Mouse (Mus musculus) stomach, embryonic 14.5 days (tissue): ENCODE measurements around the gene Dennd4a. TPM values are rescaled to one million over a fixed set of nuclear protein-coding genes. Genes with fewer than 3 reads are reported as not detected.

Experiments used
- ATAC-seq: fragments of 200-750 bp; cut with Nextera tagmentation; 2 replicates; pipeline ENCODE4 v1.8.0; 2017; ENCODE audit warnings: low read depth, moderate TSS enrichment; ENCODE audit not compliant: insufficient number of reproducible peaks, insufficient read depth, low FRiP score
- H3K27ac ChIP-seq: fragments of 300-500 bp; sonication (generic); 2 replicates; pipeline ENCODE4 v1.5.1; 2014; ENCODE audit warnings: mild to moderate bottlenecking, low read length, moderate library complexity, mixed read lengths
- H3K27me3 ChIP-seq: fragments of 300-500 bp; sonication (generic); 2 replicates; pipeline ENCODE4 v1.6.1; 2014; ENCODE audit warnings: low read length, control low read depth, mixed read lengths; ENCODE audit not compliant: control insufficient read depth, insufficient read depth
- H3K36me3 ChIP-seq: fragments of 300-500 bp; sonication (generic); 2 replicates; pipeline ENCODE4 v1.6.1; 2014; ENCODE audit warnings: mild to moderate bottlenecking, control low read depth, low read length, moderate library complexity, mixed read lengths; ENCODE audit not compliant: control insufficient read depth, insufficient read depth
- H3K4me1 ChIP-seq: fragments of 300-500 bp; sonication (generic); 2 replicates; pipeline ENCODE4 v1.6.1; 2014; ENCODE audit warnings: low read length, control low read depth, mixed read lengths; ENCODE audit not compliant: control insufficient read depth, insufficient read depth
- H3K4me2 ChIP-seq: fragments of 300-500 bp; sonication (generic); replicated peaks from 2 replicates; pipeline ENCODE4 v1.6.1; 2014; ENCODE audit warnings: low read depth, low read length, control low read depth
- H3K4me3 ChIP-seq: fragments of 300-500 bp; sonication (generic); 2 replicates; pipeline ENCODE4 v1.5.1; 2014; ENCODE audit warnings: low read depth, low read length, control low read depth
- H3K9ac ChIP-seq: fragments of 300-500 bp; sonication (generic); replicated peaks from 2 replicates; pipeline ENCODE4 v1.6.1; 2014; ENCODE audit warnings: low read depth, mild to moderate bottlenecking, control low read depth, low read length, moderate library complexity, mixed read lengths
- H3K9me3 ChIP-seq: fragments of 300-500 bp; sonication (generic); 2 replicates; pipeline ENCODE4 v1.6.1; 2016; ENCODE audit warnings: low read depth, low read length, control low read depth; ENCODE audit not compliant: control insufficient read depth
- WGBS: fragments of 180-500 bp; shearing (Covaris S2); extraction: QIAGEN DNeasy Blood & Tissue Kit; methylation state at CpG from one replicate; pipeline ENCODE4 v1.1.7; 2014; 5-methylcytosine and 5-hydroxymethylcytosine counted together
- polyA plus RNA-seq: library from polyadenylated mRNA; unstranded; fragments of >200 nt; fragmentation: Nextera tagmentation; extraction: Ambion mirVana; gene quantifications from 2 replicates; pipeline ENCODE4 v1.2.1, GENCODE M21; 2014

Dennd4a gene
- polyA plus RNA-seq, 1 experiment from 2014 or later, result 11.8 TPM

GRCm38 (mm10) chr9:64793275-64793590 is 17.9 kb upstream of the Dennd4a start:
- H3K9me3 ChIP-seq, result no peaks in the 10 kb centered on the region

DNA sequence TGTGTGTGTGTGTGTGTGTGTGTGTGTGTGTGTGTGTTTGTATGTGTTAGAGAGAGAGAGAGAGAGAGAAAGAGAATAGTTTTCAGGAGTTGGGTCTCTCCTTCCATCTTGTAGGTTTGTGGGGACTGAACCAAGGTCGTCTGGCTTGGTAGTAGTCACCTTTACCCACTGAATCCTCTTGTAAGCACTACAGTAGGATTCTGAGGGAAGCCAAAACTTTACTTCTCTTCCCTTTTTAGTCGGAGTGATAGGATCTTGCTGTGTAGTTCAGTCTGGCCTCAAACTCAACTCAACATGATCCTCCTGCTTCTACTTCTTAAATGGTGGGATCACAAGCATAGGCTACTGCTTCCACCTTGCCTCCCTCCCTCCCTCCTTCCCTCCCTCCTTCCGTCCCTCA is 17.3 kb upstream of the Dennd4a start:
- Histone ChIP-seq H3K27me3 (no peaks in the 10 kb centered on the region), H3K4me1 (no peaks in the 10 kb centered on the region), H3K4me2 (no peak overlapping the region), H3K4me3 (no peak overlapping the region), H3K27ac (no peak overlapping the region), H3K36me3 (no peaks in the 10 kb centered on the region), H3K9ac (no peak overlapping the region), H3K9me3 (no peaks in the 10 kb centered on the region)
- WGBS, result 71% methylated on average over 3 of the region's 3 CpGs
- ATAC-seq, result no peak

More at GRCm38 (mm10) chr9:64793275-64793590, 17.9 kb upstream of the Dennd4a start:
- Histone ChIP-seq H3K4me3 (no peak overlapping the region), H3K9ac (no peak overlapping the region), H3K4me2 (no peak overlapping the region), H3K36me3 (no peaks in the 10 kb centered on the region), H3K4me1 (no peaks in the 10 kb centered on the region), H3K27ac (no peak overlapping the region), H3K27me3 (no peaks in the 10 kb centered on the region)
- ATAC-seq, result no peak

DNA sequence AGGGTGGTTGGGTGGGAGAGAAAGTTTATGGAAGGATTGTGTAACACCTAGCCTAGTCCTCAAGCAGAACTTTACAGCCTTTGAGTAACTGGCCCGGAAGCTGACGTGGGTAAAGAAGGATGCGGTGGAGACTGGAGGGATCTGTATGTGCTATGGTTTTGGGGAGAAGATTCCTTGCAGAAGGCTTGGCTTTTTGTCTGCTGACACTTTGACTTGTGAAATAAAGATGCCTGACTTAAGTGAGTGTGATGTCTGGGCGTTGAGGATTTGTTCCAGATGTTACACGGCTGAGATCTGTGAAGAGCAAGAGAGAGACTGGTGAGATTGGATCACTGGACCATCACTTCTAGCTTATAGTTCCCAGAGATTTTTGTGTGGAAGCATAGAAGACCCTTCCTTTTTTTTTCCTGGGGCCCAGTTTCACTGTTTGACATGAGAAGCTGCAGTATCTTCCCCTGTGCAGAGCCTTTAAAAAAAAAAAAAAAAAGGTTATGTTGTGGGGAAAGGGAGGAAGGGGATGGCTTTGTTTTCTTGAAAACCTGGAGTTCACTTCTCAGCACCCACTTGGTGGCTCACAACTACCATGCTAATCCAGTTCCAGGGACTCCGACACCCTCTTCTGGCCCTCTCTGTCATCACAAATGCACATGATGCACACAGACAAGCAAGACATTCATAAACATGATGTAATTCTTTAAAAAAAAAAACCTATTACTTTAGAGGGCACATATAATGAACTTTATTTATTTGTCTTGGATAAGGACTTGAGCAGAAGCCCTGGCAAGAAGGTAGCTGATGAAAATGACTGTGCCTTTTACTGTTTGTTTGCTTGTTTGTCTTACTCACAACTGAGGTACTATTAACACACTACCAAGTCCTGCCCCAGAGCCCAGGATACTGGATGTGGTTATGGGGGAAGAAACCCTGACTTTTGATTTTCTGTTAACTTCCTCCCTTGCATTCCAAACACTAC is 16.4 kb upstream of the Dennd4a start:
- H3K9ac ChIP-seq, result no peak overlapping the region
- no peak overlapping the region for H3K27ac ChIP-seq
- H3K4me1 ChIP-seq, result no peaks in the 10 kb centered on the region
- no peak overlapping the region for H3K4me2 ChIP-seq
- no peak overlapping the region for H3K4me3 ChIP-seq
- ATAC-seq, result no peak
- WGBS, result 70% methylated on average over 6 of the region's 6 CpGs
- no peaks in the 10 kb centered on the region for H3K36me3 ChIP-seq
- no peaks in the 10 kb centered on the region for H3K9me3 ChIP-seq
- H3K27me3 ChIP-seq, result no peaks in the 10 kb centered on the region

GRCm38 (mm10) chr9:64795846-64796615 is 15.1 kb upstream of the Dennd4a start:
- no peaks in the 10 kb centered on the region for H3K36me3 ChIP-seq
- no peak for ATAC-seq
- 56% methylated on average over 3 of the region's 3 CpGs for WGBS
- H3K9me3 ChIP-seq, result no peaks in the 10 kb centered on the region; the same call in 1 of the 2 replicates
- no peak overlapping the region for H3K9ac ChIP-seq
- no peaks in the 10 kb centered on the region for H3K4me1 ChIP-seq
- H3K27ac ChIP-seq, result no peak overlapping the region
- H3K27me3 ChIP-seq, result no peaks in the 10 kb centered on the region
- no peak overlapping the region for H3K4me2 ChIP-seq
- H3K4me3 ChIP-seq, result no peak overlapping the region

DNA sequence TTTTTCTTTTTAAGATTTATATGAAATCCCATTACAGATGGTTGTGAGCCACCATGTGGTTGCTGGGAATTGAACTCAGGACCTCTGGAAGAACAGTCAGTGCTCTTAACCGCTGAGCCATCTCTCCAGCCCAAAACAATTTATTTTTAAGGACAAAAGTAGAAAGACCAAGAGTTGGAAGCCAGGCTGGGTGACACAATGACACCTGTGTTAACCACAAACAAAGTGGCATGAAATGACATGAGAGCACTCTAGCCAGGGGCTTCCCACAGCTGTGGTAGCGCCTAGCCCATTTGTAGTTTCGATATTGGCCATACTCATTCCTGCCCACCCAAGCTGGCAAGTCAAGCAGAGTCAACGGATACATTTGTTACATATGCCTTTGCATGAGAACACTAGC is 13.7 kb upstream of the Dennd4a start:
- Histone ChIP-seq H3K36me3 (no peaks in the 10 kb centered on the region), H3K4me2 (no peak overlapping the region), H3K27me3 (no peaks in the 10 kb centered on the region), H3K4me1 (no peaks in the 10 kb centered on the region), H3K4me3 (no peak overlapping the region), H3K9ac (no peak overlapping the region), H3K27ac (no peak overlapping the region), H3K9me3 (no peaks in the 10 kb centered on the region; the same call in 1 of the 2 replicates)
- 90% methylated on average over 4 of the region's 4 CpGs for WGBS
- no peak for ATAC-seq

DNA sequence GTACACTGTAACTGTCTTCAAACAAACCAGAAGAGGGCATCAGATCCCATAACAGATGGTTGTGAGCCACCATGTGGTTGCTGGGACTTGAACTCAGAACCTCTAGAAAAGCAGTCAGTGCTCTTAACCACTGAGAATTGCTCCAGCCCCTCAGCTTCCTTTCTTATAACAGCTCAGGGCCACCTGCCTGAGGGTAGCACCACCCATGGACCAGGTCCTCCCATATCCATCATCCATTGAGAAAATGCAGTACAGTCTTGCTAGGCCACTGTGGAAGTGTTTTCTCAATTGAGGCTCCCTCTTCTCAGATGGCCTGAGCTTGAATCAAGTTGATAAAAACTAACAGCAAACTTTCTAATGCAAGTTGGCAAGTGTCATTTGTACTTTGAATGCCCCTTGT is 13.0 kb upstream of the Dennd4a start:
- Histone ChIP-seq H3K4me3 (no peak overlapping the region), H3K27ac (no peak overlapping the region), H3K4me1 (no peaks in the 10 kb centered on the region), H3K27me3 (no peaks in the 10 kb centered on the region), H3K4me2 (no peak overlapping the region), H3K36me3 (no peaks in the 10 kb centered on the region), H3K9ac (no peak overlapping the region), H3K9me3 (no peaks in the 10 kb centered on the region; the same call in 1 of the 2 replicates)
- ATAC-seq, result no peak

DNA sequence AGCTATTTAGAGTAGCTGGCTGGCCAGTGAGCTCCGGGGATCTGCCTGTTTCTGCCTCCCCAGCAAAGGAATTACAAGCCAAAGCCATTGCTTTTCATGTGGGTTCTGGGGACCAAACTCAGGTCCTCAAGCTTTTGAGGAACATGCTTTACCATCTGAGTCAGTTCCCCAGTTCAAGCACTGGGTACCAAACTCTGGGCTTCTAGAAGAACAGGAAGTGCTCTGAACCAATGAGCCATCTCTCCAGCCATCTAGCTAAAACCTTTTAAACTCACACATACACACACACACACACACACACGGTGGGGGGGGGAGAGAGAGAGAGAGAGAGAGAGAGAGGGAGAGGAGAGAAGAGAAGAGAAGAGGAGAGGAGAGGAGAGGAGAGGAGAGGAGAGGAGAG is 12.3 kb upstream of the Dennd4a start:
- Histone ChIP-seq H3K4me3 (no peak overlapping the region), H3K4me2 (no peak overlapping the region), H3K36me3 (no peaks in the 10 kb centered on the region), H3K27ac (no peak overlapping the region), H3K4me1 (no peaks in the 10 kb centered on the region), H3K27me3 (no peaks in the 10 kb centered on the region), H3K9me3 (no peaks in the 10 kb centered on the region; the same call in 1 of the 2 replicates), H3K9ac (no peak overlapping the region)
- no peak for ATAC-seq
- 70% methylated on average over 2 of the region's 2 CpGs for WGBS

- no peaks in the 10 kb centered on the region for H3K4me1 ChIP-seq
- H3K27me3 ChIP-seq, result no peaks in the 10 kb centered on the region
- no peaks in the 10 kb centered on the region; the same call in 1 of the 2 replicates for H3K9me3 ChIP-seq
- H3K27ac ChIP-seq, result no peak overlapping the region
- no peak overlapping the region for H3K4me2 ChIP-seq
- H3K36me3 ChIP-seq, result no peaks in the 10 kb centered on the region
- H3K4me3 ChIP-seq, result no peak overlapping the region
- 91% methylated on average over 5 of the region's 5 CpGs for WGBS
- no peak overlapping the region for H3K9ac ChIP-seq
- ATAC-seq, result no peak
Observed at GRCm38 (mm10) chr9:64799504-64799903, 11.6 kb upstream of the Dennd4a start.
